Mouse (Mus musculus): ENCODE data around the gene Slc8a1. TPM values are rescaled to one million over a fixed set of nuclear protein-coding genes. Genes with fewer than 3 reads are reported as not detected.

The Slc8a1 gene
- polyA plus RNA-seq, 1 experiment from 2014 or later: 9.2 TPM

- H3K9ac ChIP-seq (ENCODE audit: low read length): no peak overlapping the region
- H3K4me1 ChIP-seq (ENCODE audit: control insufficient read depth, insufficient read depth, low read length): no peaks in the 10 kb centered on the region
- no peak overlapping the region for H3K4me2 ChIP-seq (ENCODE audit: low read length)
- WGBS: 90% methylated on average over 10 of the region's 10 CpGs
- H3K4me3 ChIP-seq (ENCODE audit: low read depth, low read length): no peak overlapping the region
- H3K27me3 ChIP-seq (replicated peaks; ENCODE audit: control insufficient read depth, insufficient read depth, low read length): no peaks in the 10 kb centered on the region
- no peaks in the 10 kb centered on the region for H3K9me3 ChIP-seq (replicated peaks; ENCODE audit: control insufficient read depth, low read length)
- H3K36me3 ChIP-seq (ENCODE audit: control insufficient read depth, insufficient read depth, low read length): no peaks in the 10 kb centered on the region
- no peak overlapping the region for H3K27ac ChIP-seq (ENCODE audit: low read depth, low read length)
- no peak for DNase-seq (ENCODE audit: low spot score)
- no peak for ATAC-seq
These were observed 158.3 kb downstream of the Slc8a1 start for GRCm38 (mm10) chr17:81579728-81580425.

DNA sequence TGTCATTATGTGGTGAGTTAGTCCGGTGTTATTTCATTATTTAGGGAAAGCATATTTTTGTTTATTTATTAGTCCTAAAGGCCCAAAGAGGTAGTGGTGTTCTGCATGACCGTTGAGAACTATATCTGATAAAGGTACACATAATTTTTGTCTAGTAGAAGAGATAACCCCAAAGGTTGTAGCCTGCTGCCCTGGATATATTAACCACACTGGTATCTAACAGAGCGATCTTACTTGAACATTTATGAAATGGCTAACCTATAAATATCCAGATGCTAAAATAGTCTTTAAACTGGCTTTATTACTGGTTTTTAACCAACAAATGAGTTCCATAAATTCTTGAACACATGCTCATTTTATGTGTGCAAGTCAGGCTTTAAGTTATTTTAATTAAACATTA is 161.3 kb downstream of the Slc8a1 start:
- no peak overlapping the region for H3K9ac ChIP-seq (ENCODE audit: low read length)
- no peaks in the 10 kb centered on the region for H3K36me3 ChIP-seq (ENCODE audit: control insufficient read depth, insufficient read depth, low read length)
- no peak for ATAC-seq
- H3K4me1 ChIP-seq (ENCODE audit: control insufficient read depth, insufficient read depth, low read length): no peaks in the 10 kb centered on the region
- DNase-seq (ENCODE audit: low spot score): no peak
- 96% methylated on average over 3 of the region's 3 CpGs for WGBS
- no peak overlapping the region for H3K27ac ChIP-seq (ENCODE audit: low read depth, low read length)
- no peak overlapping the region for H3K4me2 ChIP-seq (ENCODE audit: low read length)
- H3K4me3 ChIP-seq (ENCODE audit: low read depth, low read length): no peak overlapping the region
- no peaks in the 10 kb centered on the region for H3K27me3 ChIP-seq (replicated peaks; ENCODE audit: control insufficient read depth, insufficient read depth, low read length)
- no peaks in the 10 kb centered on the region for H3K9me3 ChIP-seq (replicated peaks; ENCODE audit: control insufficient read depth, low read length)

- no peak for ATAC-seq
- no peak overlapping the region for H3K9ac ChIP-seq (ENCODE audit: low read length)
- H3K4me3 ChIP-seq (ENCODE audit: low read depth, low read length): no peak overlapping the region
- H3K27ac ChIP-seq (ENCODE audit: low read depth, low read length): no peak overlapping the region
- no peak for DNase-seq (ENCODE audit: low spot score)
- no peak overlapping the region for H3K4me2 ChIP-seq (ENCODE audit: low read length)
- H3K27me3 ChIP-seq (replicated peaks; ENCODE audit: control insufficient read depth, insufficient read depth, low read length): no peaks in the 10 kb centered on the region
- H3K36me3 ChIP-seq (ENCODE audit: control insufficient read depth, insufficient read depth, low read length): no peaks in the 10 kb centered on the region
- no peaks in the 10 kb centered on the region for H3K4me1 ChIP-seq (ENCODE audit: control insufficient read depth, insufficient read depth, low read length)
- 52% methylated on average over 9 of the region's 9 CpGs for WGBS
- H3K9me3 ChIP-seq (replicated peaks; ENCODE audit: control insufficient read depth, low read length): no peaks in the 10 kb centered on the region
These were observed 172.4 kb downstream of the Slc8a1 start for GRCm38 (mm10) chr17:81565634-81566372.

DNA sequence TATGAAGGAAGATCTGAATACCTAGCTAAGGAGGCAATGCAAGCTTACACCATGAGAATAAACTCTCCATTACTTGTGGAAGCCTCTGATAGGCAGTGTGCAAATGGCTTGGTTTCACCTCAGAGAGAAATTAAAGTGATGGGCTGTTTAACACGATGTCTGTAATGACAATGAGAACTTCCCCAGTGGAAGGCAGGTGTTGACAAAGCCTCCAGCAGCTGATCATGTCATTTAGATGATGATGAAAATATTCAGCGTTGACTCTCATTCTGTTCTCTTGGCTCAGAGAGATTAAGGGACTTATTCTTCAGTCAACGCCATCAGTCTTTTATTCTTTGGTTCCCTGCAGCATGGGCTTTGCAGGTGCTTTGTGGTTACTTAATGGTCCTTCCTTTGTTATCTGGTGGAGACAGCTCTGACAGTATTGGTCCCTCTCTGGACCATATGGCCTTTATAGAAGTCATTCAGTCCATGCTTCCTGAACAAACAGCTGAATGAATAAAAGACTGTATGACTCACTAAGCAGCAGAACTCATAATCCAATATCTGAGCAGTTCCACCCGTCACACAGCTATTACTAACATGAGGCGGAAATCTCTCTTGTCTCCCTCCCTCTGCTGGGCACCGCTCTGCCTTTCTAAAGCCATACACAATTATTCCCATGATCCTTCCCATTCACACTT is 184.0 kb downstream of the Slc8a1 start:
- Histone ChIP-seq H3K9ac (ENCODE audit: low read length) (no peak overlapping the region), H3K36me3 (ENCODE audit: control insufficient read depth, insufficient read depth, low read length) (no peaks in the 10 kb centered on the region), H3K4me2 (ENCODE audit: low read length) (no peak overlapping the region), H3K4me3 (ENCODE audit: low read depth, low read length) (no peak overlapping the region), H3K4me1 (ENCODE audit: control insufficient read depth, insufficient read depth, low read length) (no peaks in the 10 kb centered on the region), H3K27me3 (replicated peaks; ENCODE audit: control insufficient read depth, insufficient read depth, low read length) (no peaks in the 10 kb centered on the region), H3K27ac (ENCODE audit: low read depth, low read length) (no peak overlapping the region), H3K9me3 (replicated peaks; ENCODE audit: control insufficient read depth, low read length) (no peaks in the 10 kb centered on the region)
- 56% methylated on average over 6 of the region's 6 CpGs for WGBS
- DNase-seq (ENCODE audit: low spot score) (peak; percentile 5), ATAC-seq (no peak)

- H3K27me3 ChIP-seq (replicated peaks; ENCODE audit: control insufficient read depth, insufficient read depth, low read length): no peaks in the 10 kb centered on the region
- H3K9ac ChIP-seq (ENCODE audit: low read length): no peak overlapping the region
- H3K36me3 ChIP-seq (ENCODE audit: control insufficient read depth, insufficient read depth, low read length): no peaks in the 10 kb centered on the region
- no peaks in the 10 kb centered on the region for H3K9me3 ChIP-seq (replicated peaks; ENCODE audit: control insufficient read depth, low read length)
- no peak overlapping the region for H3K27ac ChIP-seq (ENCODE audit: low read depth, low read length)
- 86% methylated on average over 6 of the region's 6 CpGs for WGBS
- no peak overlapping the region for H3K4me3 ChIP-seq (ENCODE audit: low read depth, low read length)
- ATAC-seq (no peak), DNase-seq (ENCODE audit: low spot score) (no peak)
- H3K4me2 ChIP-seq (ENCODE audit: low read length): no peak overlapping the region
- H3K4me1 ChIP-seq (ENCODE audit: control insufficient read depth, insufficient read depth, low read length): no peaks in the 10 kb centered on the region
These were observed 186.1 kb downstream of the Slc8a1 start for GRCm38 (mm10) chr17:81551856-81552635.

- Histone ChIP-seq H3K36me3 (ENCODE audit: control insufficient read depth, insufficient read depth, low read length) (no peaks in the 10 kb centered on the region), H3K4me2 (ENCODE audit: low read length) (no peak overlapping the region), H3K4me1 (ENCODE audit: control insufficient read depth, insufficient read depth, low read length) (no peaks in the 10 kb centered on the region), H3K9me3 (replicated peaks; ENCODE audit: control insufficient read depth, low read length) (no peaks in the 10 kb centered on the region), H3K27me3 (replicated peaks; ENCODE audit: control insufficient read depth, insufficient read depth, low read length) (no peaks in the 10 kb centered on the region), H3K9ac (ENCODE audit: low read length) (no peak overlapping the region), H3K27ac (ENCODE audit: low read depth, low read length) (no peak overlapping the region), H3K4me3 (ENCODE audit: low read depth, low read length) (no peak overlapping the region)
- DNase-seq (ENCODE audit: low spot score) (no peak), ATAC-seq (no peak)
- 88% methylated on average over 3 of the region's 3 CpGs for WGBS
These were observed 187.3 kb downstream of the Slc8a1 start for GRCm38 (mm10) chr17:81550864-81551263.

GRCm38 (mm10) chr17:81548016-81548415 is 190.2 kb downstream of the Slc8a1 start:
- H3K36me3 ChIP-seq (ENCODE audit: control insufficient read depth, insufficient read depth, low read length): no peaks in the 10 kb centered on the region
- 87% methylated on average over 4 of the region's 4 CpGs for WGBS
- no peak overlapping the region for H3K4me2 ChIP-seq (ENCODE audit: low read length)
- H3K27me3 ChIP-seq (replicated peaks; ENCODE audit: control insufficient read depth, insufficient read depth, low read length): no peaks in the 10 kb centered on the region
- H3K4me1 ChIP-seq (ENCODE audit: control insufficient read depth, insufficient read depth, low read length): no peaks in the 10 kb centered on the region
- no peak overlapping the region for H3K9ac ChIP-seq (ENCODE audit: low read length)
- DNase-seq (ENCODE audit: low spot score) (no peak), ATAC-seq (no peak)
- H3K9me3 ChIP-seq (replicated peaks; ENCODE audit: control insufficient read depth, low read length): no peaks in the 10 kb centered on the region
- no peak overlapping the region for H3K4me3 ChIP-seq (ENCODE audit: low read depth, low read length)
- no peak overlapping the region for H3K27ac ChIP-seq (ENCODE audit: low read depth, low read length)

- WGBS: 60% methylated on average over 6 of the region's 6 CpGs
These were observed 191.7 kb downstream of the Slc8a1 start for GRCm38 (mm10) chr17:81546525-81546924.

More at GRCm38 (mm10) chr17:81546525-81546924, 191.7 kb downstream of the Slc8a1 start:
- no peaks in the 10 kb centered on the region for H3K4me1 ChIP-seq (ENCODE audit: control insufficient read depth, insufficient read depth, low read length)
- no peaks in the 10 kb centered on the region for H3K9me3 ChIP-seq (replicated peaks; ENCODE audit: control insufficient read depth, low read length)
- H3K27ac ChIP-seq (ENCODE audit: low read depth, low read length): no peak overlapping the region
- H3K36me3 ChIP-seq (ENCODE audit: control insufficient read depth, insufficient read depth, low read length): no peaks in the 10 kb centered on the region
- H3K9ac ChIP-seq (ENCODE audit: low read length): no peak overlapping the region
- DNase-seq (ENCODE audit: low spot score) (no peak), ATAC-seq (no peak)
- no peak overlapping the region for H3K4me2 ChIP-seq (ENCODE audit: low read length)
- H3K4me3 ChIP-seq (ENCODE audit: low read depth, low read length): no peak overlapping the region
- H3K27me3 ChIP-seq (replicated peaks; ENCODE audit: control insufficient read depth, insufficient read depth, low read length): no peaks in the 10 kb centered on the region

Data from forebrain, embryonic 14.5 days (tissue).